In the genomic region with DNA sequence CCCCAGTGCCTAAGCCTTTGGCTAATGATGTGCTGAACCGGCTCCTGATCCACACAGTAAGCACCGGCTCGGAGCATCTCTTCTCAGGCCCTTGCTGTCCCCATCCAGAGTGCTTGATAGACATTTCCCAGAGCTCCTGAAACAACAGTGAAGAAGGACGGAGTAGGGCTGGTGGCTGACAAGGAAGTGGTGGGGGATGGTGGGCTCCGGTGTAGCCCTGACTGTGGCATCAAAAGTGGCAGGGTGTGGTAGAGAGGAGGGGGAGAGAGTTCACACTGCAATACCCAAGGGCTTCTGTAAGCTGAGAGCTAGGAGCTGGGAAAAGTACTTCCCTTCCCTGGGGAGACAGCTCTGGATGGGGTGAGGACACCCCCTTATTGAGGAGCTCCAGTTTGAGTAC, we compare ENCODE assay signal across 20 mouse cellular contexts. TPM values are rescaled to one million over a fixed set of nuclear protein-coding genes. Genes with fewer than 3 reads are reported as not detected.
DNase-seq lines count a peak whose midpoint lies in the region; ATAC-seq lines count a peak whose summit lies in the region.
"Had no signal": no experiment of that assay in that cellular context is flagged by ENCODE, and none has a peak within 500 bp of the region (broad histone marks: within the 10 kb centered on the region; RNA-seq: fewer than 3 reads in every experiment).

No protein-coding gene starts in this region.

- no peak overlapping the region for H3K4me3 ChIP-seq in heart, embryonic 12.5 days

- H3K4me1 ChIP-seq in heart, embryonic 12.5 days (replicated peaks): peaks cover 8% of the 10 kb centered on the region; the same call in 1 of the 2 replicates

- H3K9me3 ChIP-seq in heart, embryonic 12.5 days (replicated peaks): no peaks in the 10 kb centered on the region
- H3K9me3 ChIP-seq: G1E had no signal

- peak; percentile 92 for DNase-seq in heart, adult 11 months
- DNase-seq in lung, adult 18-20 months: no peak
- DNase-seq: adrenal gland, adult 2 months; adrenal gland, adult 8-10 months; adrenal gland, postnatal 10 days; adrenal gland, postnatal 14 days; adrenal gland, postnatal 25 days; adrenal gland, postnatal 36 days; B cell, adult 2 months; cerebellum, adult 11 months; cerebellum, adult 11-12 months; cerebellum, adult 18-20 months had no signal

- H3K36me3 ChIP-seq in heart, embryonic 12.5 days: no peaks in the 10 kb centered on the region
- H3K36me3 ChIP-seq: G1E had no signal

- H3K9ac ChIP-seq in heart, embryonic 12.5 days: no peak overlapping the region

- ATAC-seq in heart, embryonic 12.5 days (ENCODE audit: insufficient number of reproducible peaks, low FRiP score): no peak
- ATAC-seq in common myeloid progenitor, adult 5-6 weeks (replicated peaks; ENCODE audit: low read depth, poor library complexity, severe bottlenecking): 0 out of 2 replicates have a peak, but pooled peaks have one; percentile 29
- ATAC-seq: activated CD4-positive, CD25-positive, alpha-beta regulatory T cell, adult 4 months; CD4-positive, CD25-positive, alpha-beta regulatory T cell, adult 4 months; Patski had no signal

- WGBS in heart, embryonic 12.5 days: 29% methylated on average over 5 of the region's 5 CpGs

- no peak overlapping the region for H3K27ac ChIP-seq in heart, embryonic 12.5 days (ENCODE audit: poor library complexity, severe bottlenecking)

- H3K4me2 ChIP-seq in heart, embryonic 12.5 days: no peak overlapping the region

- H3K27me3 ChIP-seq in heart, embryonic 12.5 days (replicated peaks): peaks cover 32% of the 10 kb centered on the region
- H3K27me3 ChIP-seq: Patski had no signal

RNA-seq across cellular contexts. Expression of a gene that starts 47.8 kb away (rescaled TPM):
- polyA plus RNA-seq in heart, embryonic 12.5 days (2016; fragmentation: Nextera tagmentation; extraction: Ambion mirVana): 4.3 and 4.8 TPM in 2 replicates
- not detected in 2 replicates for total RNA-seq in common myeloid progenitor, adult 5-6 weeks (2017)
- total RNA-seq: CH12.LX, G1E, MEL had no signal
- polyA plus RNA-seq: activated CD4-positive, CD25-positive, alpha-beta regulatory T cell, adult 4 months; CD4-positive, CD25-positive, alpha-beta regulatory T cell, adult 4 months; G1E had no signal

RNA-seq across cellular contexts. Expression of a gene that starts 48.9 kb away (rescaled TPM):
- polyA plus RNA-seq in heart, embryonic 12.5 days (2016; fragmentation: Nextera tagmentation; extraction: Ambion mirVana): 10.6 and 12.4 TPM in 2 replicates
- total RNA-seq in common myeloid progenitor, adult 5-6 weeks (2017): 20.4 and 21.1 TPM in 2 replicates

RNA-seq across cellular contexts. Expression of a gene that starts 56.9 kb away (rescaled TPM):
- 5.1 and 5.7 TPM in 2 replicates for polyA plus RNA-seq in heart, embryonic 12.5 days (2016; fragmentation: Nextera tagmentation; extraction: Ambion mirVana)
- 6.6 and 7.4 TPM in 2 replicates for total RNA-seq in common myeloid progenitor, adult 5-6 weeks (2017)
